Mouse (Mus musculus) layer of hippocampus, adult 8-10 months (tissue): ENCODE measurements around the gene Lin28a. TPM values are rescaled to one million over a fixed set of nuclear protein-coding genes. Genes with fewer than 3 reads are reported as not detected.

Experiments
- DNase-seq, 2 experiments: peaks; one replicate each; pipeline ENCODE4 v3.0.0; 2022; ENCODE audit warnings: low spot score in 2 of 2
- total RNA-seq, 4 experiments: library from RNA; stranded (reverse); gene quantifications; 2 replicates each; pipeline ENCODE4 v1.2.4; 2022

Gene Lin28a
- total RNA-seq, 4 experiments from 2014 or later: not detected

DNA sequence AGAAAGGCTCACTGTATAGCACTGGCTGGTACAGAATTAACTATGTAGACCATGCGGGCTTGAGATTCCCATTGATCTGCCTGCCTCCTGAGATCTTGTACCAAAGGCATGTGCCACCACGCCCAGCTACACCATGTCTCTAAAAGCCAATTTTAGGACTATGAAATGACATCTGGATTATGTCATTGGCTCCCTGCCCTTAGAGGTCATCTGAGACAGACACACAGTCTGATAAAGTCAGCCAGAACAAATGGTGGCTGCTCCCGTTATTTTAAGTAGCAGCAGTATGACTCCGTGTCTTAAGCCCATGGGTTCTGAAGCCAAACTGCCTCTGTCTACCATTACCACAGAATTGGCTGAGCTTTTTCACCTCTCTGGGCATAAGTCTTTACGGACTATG lies 38.1 kb downstream of the Lin28a start:
- DNase-seq: no peak

DNA sequence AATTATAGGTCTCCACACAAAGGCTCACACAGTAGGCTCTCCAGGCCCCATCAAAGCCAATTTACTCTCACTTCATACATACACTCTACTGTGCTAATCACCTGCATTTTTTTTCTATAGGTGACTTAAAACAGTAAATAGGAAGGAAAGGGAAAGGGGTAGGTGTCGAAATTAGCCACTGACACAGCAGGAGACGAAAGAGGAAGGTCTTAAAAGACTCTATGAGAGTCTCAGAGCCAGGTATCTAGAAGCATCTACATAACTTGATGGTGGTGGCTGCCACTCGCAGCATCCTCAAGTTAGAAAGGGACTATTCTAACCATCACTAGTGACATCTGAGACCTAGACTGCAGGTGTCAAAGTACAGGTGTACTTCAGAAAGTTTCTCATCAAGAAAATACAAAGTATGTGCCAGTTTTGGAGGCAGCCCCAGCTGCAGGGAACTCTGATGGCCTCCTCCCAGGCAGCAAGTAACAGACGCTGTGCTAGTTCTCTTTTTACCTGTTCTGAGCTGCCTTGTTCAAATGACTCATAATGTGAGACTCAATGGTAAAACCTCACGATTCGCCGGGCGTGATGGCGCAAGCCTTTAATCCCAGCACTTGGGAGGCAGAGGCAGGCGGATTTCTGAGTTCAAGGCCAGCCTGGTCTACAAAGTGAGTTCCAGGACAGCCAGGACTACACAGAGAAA lies 40.5 kb downstream of the Lin28a start:
- no peak for DNase-seq

GRCm38 (mm10) chr4:133971741-133972140 lies 46.9 kb downstream of the Lin28a start:
- DNase-seq: no peak

DNA sequence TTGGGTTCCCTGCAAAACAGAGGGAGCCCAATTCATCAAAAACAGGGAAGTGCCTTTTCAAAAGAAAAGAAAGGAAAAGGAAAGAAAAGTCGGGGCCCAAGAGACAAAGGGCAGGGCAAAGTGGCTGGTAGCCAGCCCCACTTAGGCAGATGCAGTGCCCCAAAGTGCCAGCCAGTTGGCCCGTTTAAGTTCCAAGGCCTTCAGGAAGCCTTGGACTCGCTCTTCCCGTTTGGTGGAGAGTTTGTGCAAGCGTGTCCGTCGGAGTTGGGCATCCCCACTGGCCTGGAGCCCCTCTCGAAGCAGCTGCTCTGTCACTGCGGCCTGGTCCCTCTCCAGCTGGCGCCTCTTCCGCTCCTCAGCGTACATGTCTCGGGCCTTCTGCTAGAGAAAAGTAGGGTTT lies 47.8 kb downstream of the Lin28a start:
- no peak for DNase-seq

- DNase-seq: peak in 1 of 2 experiments; percentile 22
Measured at GRCm38 (mm10) chr4:133970196-133970595, 48.4 kb downstream of the Lin28a start.

- no peak for DNase-seq
Measured at GRCm38 (mm10) chr4:133969114-133969770, 49.4 kb downstream of the Lin28a start.

- peak; percentile 28 to 47 for DNase-seq
Measured at GRCm38 (mm10) chr4:133968150-133968921, 50.3 kb downstream of the Lin28a start, which contains the start of gene Hmgn2. TSS of gene Hmgn2 (minus strand) at chr4:133968650.

DNA sequence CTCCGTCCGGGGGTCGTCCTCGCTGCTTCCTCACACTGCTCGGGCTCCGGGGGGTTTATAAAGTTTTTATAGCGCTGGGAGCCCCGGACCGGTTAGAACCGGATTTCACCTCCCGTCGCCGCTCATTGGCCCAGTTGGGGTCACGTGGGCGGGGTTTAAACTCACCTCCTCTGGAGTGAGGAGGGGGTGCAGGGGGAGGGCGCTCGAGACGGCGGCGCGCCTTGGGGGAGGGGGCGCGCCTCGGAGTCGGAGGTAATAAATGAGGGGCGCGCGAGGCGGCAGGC lies 50.8 kb downstream of the Lin28a start:
- DNase-seq: peak; percentile 89 to 90

DNA sequence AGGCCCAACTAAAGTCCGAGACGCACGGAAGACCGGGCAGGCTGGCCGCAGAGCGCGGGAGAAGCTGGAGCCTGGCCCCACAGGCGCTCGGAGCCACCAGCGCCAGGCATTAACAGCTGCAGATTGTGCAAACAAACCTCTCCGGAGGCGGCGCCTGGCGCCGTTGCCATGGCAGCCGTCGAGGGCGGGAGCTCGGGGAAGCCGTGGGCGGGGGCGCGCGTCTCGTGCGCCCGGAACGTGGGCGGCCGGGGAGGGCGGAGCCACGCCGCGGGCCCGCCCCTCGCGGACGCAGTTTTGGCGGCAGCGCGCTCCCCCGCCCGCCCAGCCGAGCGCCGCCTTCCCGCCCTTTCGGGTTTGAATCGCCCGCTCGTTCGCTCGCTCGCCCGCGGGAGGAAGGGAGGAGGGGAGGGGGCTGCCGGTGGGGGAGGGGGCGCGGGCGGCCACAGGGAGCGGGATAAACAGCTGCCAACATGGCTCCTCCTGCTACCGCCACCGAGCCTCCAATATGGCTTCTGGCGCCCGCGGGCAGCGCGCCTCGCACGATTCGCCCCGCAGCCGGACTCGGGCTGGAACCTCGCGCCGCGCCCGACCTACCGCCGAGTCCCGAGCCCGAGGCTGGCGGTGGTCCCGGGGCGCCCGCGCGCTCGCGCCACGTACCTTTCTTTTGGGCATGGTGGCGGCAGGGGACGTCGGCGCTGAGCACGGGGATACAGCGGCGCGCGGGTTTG lies 51.3 kb downstream of the Lin28a start:
- peak; percentile 96 to 97 for DNase-seq

DNA sequence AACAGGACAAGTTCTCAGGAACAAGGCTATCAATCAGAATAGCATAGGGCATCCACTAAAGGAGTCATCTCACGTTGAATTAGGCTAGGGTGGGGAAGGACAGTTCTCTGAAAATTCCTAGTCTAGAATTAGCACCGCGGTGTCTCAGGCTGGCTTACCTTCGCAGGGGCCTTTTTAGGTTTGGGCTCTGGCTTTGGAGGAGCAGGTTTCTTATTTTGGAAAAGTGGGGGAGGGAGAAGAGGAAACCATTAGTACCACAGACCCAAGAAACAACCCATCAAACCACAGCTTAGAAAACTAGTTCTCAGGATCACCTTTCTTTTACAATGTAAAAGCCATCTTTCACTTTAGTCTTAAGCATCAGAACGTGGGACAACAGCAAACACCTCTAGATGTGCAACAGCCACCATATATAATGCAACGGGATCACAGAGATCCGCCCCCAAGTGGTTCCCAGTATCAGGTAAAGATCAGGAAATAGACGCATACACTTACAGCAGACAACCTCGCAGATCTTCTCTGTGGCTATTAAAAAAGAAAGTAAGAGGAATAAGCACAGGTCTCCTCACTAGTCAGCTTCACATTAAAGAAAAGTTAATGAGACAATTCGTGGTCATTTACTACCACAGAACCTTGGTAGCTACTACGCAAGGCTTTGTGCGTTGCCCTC lies 52.2 kb downstream of the Lin28a start:
- no peak for DNase-seq

GRCm38 (mm10) chr4:133962566-133962965 lies 56.1 kb downstream of the Lin28a start:
- no peak for DNase-seq

GRCm38 (mm10) chr4:133958884-133959283 lies 59.8 kb downstream of the Lin28a start:
- no peak for DNase-seq

- no peak for DNase-seq
Measured at GRCm38 (mm10) chr4:133956358-133956757, 62.3 kb downstream of the Lin28a start.

Other genes starting within 250 kb of the Lin28a start
- 10 to 100 TPM; 12.6 to 27.6 (median 19.4) TPM for gene Rps6ka1, start 131.0 kb downstream of the Lin28a start, total RNA-seq
- 100 to 1,000 TPM in 3 of 4 experiments, 10 to 100 TPM in 1; 90.0 to 132 (median 110) TPM for gene Hmgn2, start 50.2 kb downstream of the Lin28a start, total RNA-seq
- 10 to 100 TPM; 63.0 to 67.7 (median 66.5) TPM for gene Dhdds, start 17.9 kb downstream of the Lin28a start, total RNA-seq
- not detected for gene Zfp683, start 35.0 kb upstream of the Lin28a start, total RNA-seq
- gene Crybg2, start 42.0 kb upstream of the Lin28a start, total RNA-seq: 1 to 10 TPM in 3 of 4 experiments, under 1 TPM in 1; 0.54 to 6.4 (median 3.7) TPM
- gene Cd52, start 76.2 kb upstream of the Lin28a start, total RNA-seq: 10 to 100 TPM in 2 of 4 experiments, 1 to 10 TPM in 2; 1.2 to 52.4 (median 18.2) TPM
- 10 to 100 TPM; 34.7 to 39.5 (median 35.6) TPM for gene Ubxn11, start 83.7 kb upstream of the Lin28a start, total RNA-seq
- 100 to 1,000 TPM; 185 to 289 (median 252) TPM for gene Sh3bgrl3, start 109.9 kb upstream of the Lin28a start, total RNA-seq
- gene Cep85, start 168.3 kb upstream of the Lin28a start, total RNA-seq: 10 to 100 TPM; 16.6 to 19.8 (median 18.6) TPM
- not detected for gene Gm7534, start 184.2 kb upstream of the Lin28a start, total RNA-seq
- gene Catsper4, start 208.5 kb upstream of the Lin28a start, total RNA-seq: under 1 TPM in 1 of 4 experiments, not detected in 3; 0.31 TPM
- gene Cnksr1, start 219.6 kb upstream of the Lin28a start, total RNA-seq: under 1 TPM; 0.51 to 0.89 (median 0.79) TPM
- gene E130218I03Rik, start 224.8 kb upstream of the Lin28a start, total RNA-seq: not detected
- 10 to 100 TPM in 3 of 4 experiments, 1 to 10 TPM in 1; 9.7 to 11.6 (median 11.2) TPM for gene Zfp593, start 226.8 kb upstream of the Lin28a start, total RNA-seq
- not detected for gene Gm30191, start 228.1 kb upstream of the Lin28a start, total RNA-seq
- 1 to 10 TPM; 3.3 to 4.8 (median 3.5) TPM for gene Grrp1, start 235.3 kb upstream of the Lin28a start, total RNA-seq